Mouse (Mus musculus): Measurements from ENCODE around the gene Gtf3c6. TPM values are rescaled to one million over a fixed set of nuclear protein-coding genes. Genes with fewer than 3 reads are reported as not detected.

The Gtf3c6 gene
- polyA plus RNA-seq, 1 experiment, result 3.4 TPM

GRCm38 (mm10) chr10:40275991-40276390 is 18.1 kb upstream of the Gtf3c6 start:
- Histone ChIP-seq H3K4me1 (ENCODE audit: control insufficient read depth, insufficient read depth, insufficient read length) (no peaks in the 10 kb centered on the region), H3K36me3 (ENCODE audit: control insufficient read depth, insufficient read depth, low read length) (no peaks in the 10 kb centered on the region), H3K4me3 (ENCODE audit: extremely low read depth, insufficient read depth, insufficient read length) (no peak overlapping the region), H3K27ac (ENCODE audit: insufficient read depth, low read length) (no peak overlapping the region), H3K27me3 (ENCODE audit: control insufficient read depth, insufficient read depth, low read length) (no peaks in the 10 kb centered on the region)
- 17% methylated on average over 7 of the region's 7 CpGs for WGBS
- no peak for TF ChIP-seq POLR2A (IDR thresholded peaks at IDR 0.05; ENCODE audit: low read depth, low read length)
- TF ChIP-seq CTCF (IDR thresholded peaks at IDR 0.05; ENCODE audit: extremely low read depth, insufficient read depth, insufficient read length, insufficient replicate concordance), result no peak
- DNase-seq (ENCODE audit: low read depth in 1 of 2, low spot score in 2 of 2), result no peak

- H3K4me3 ChIP-seq (ENCODE audit: extremely low read depth, insufficient read depth, insufficient read length), result no peak overlapping the region
- TF ChIP-seq POLR2A (IDR thresholded peaks at IDR 0.05; ENCODE audit: low read depth, low read length) (no peak), CTCF (IDR thresholded peaks at IDR 0.05; ENCODE audit: extremely low read depth, insufficient read depth, insufficient read length, insufficient replicate concordance) (no peak)
- 81% methylated on average over 5 of the region's 5 CpGs for WGBS
- H3K36me3 ChIP-seq (ENCODE audit: control insufficient read depth, insufficient read depth, low read length), result no peaks in the 10 kb centered on the region
- H3K27ac ChIP-seq (ENCODE audit: insufficient read depth, low read length), result no peak overlapping the region
- no peaks in the 10 kb centered on the region for H3K4me1 ChIP-seq (ENCODE audit: control insufficient read depth, insufficient read depth, insufficient read length)
- H3K27me3 ChIP-seq (ENCODE audit: control insufficient read depth, insufficient read depth, low read length), result no peaks in the 10 kb centered on the region
- no peak for DNase-seq (ENCODE audit: low read depth in 1 of 2, low spot score in 2 of 2)
Observed at GRCm38 (mm10) chr10:40273938-40274337, 16.0 kb upstream of the Gtf3c6 start.

GRCm38 (mm10) chr10:40271216-40271615 is 13.3 kb upstream of the Gtf3c6 start:
- no peak overlapping the region for H3K27ac ChIP-seq (ENCODE audit: insufficient read depth, low read length)
- H3K36me3 ChIP-seq (ENCODE audit: control insufficient read depth, insufficient read depth, low read length), result no peaks in the 10 kb centered on the region
- DNase-seq (ENCODE audit: low read depth in 1 of 2, low spot score in 2 of 2), result no peak
- 94% methylated on average over 3 of the region's 3 CpGs for WGBS
- no peaks in the 10 kb centered on the region for H3K4me1 ChIP-seq (ENCODE audit: control insufficient read depth, insufficient read depth, insufficient read length)
- no peak overlapping the region for H3K4me3 ChIP-seq (ENCODE audit: extremely low read depth, insufficient read depth, insufficient read length)
- H3K27me3 ChIP-seq (ENCODE audit: control insufficient read depth, insufficient read depth, low read length), result no peaks in the 10 kb centered on the region
- TF ChIP-seq POLR2A (IDR thresholded peaks at IDR 0.05; ENCODE audit: low read depth, low read length), result no peak

- Histone ChIP-seq H3K4me3 (ENCODE audit: extremely low read depth, insufficient read depth, insufficient read length) (no peak overlapping the region), H3K27ac (ENCODE audit: insufficient read depth, low read length) (no peak overlapping the region), H3K4me1 (ENCODE audit: control insufficient read depth, insufficient read depth, insufficient read length) (no peaks in the 10 kb centered on the region), H3K27me3 (ENCODE audit: control insufficient read depth, insufficient read depth, low read length) (no peaks in the 10 kb centered on the region), H3K36me3 (ENCODE audit: control insufficient read depth, insufficient read depth, low read length) (no peaks in the 10 kb centered on the region)
- TF ChIP-seq POLR2A (IDR thresholded peaks at IDR 0.05; ENCODE audit: low read depth, low read length) (no peak), CTCF (IDR thresholded peaks at IDR 0.05; ENCODE audit: extremely low read depth, insufficient read depth, insufficient read length, insufficient replicate concordance) (no peak)
- WGBS, result 92% methylated on average over 3 of the region's 3 CpGs
- no peak for DNase-seq (ENCODE audit: low read depth in 1 of 2, low spot score in 2 of 2)
Observed at GRCm38 (mm10) chr10:40264920-40265319, 7.0 kb upstream of the Gtf3c6 start.

GRCm38 (mm10) chr10:40263691-40264090 is 5.8 kb upstream of the Gtf3c6 start:
- DNase-seq (ENCODE audit: low read depth in 1 of 2, low spot score in 2 of 2), result no peak
- TF ChIP-seq POLR2A (IDR thresholded peaks at IDR 0.05; ENCODE audit: low read depth, low read length), result no peak
- TF ChIP-seq CTCF (IDR thresholded peaks at IDR 0.05; ENCODE audit: extremely low read depth, insufficient read depth, insufficient read length, insufficient replicate concordance), result no peak
- Histone ChIP-seq H3K36me3 (ENCODE audit: control insufficient read depth, insufficient read depth, low read length) (no peaks in the 10 kb centered on the region), H3K27ac (ENCODE audit: insufficient read depth, low read length) (no peak overlapping the region), H3K4me1 (ENCODE audit: control insufficient read depth, insufficient read depth, insufficient read length) (no peaks in the 10 kb centered on the region), H3K4me3 (ENCODE audit: extremely low read depth, insufficient read depth, insufficient read length) (no peak overlapping the region), H3K27me3 (ENCODE audit: control insufficient read depth, insufficient read depth, low read length) (no peaks in the 10 kb centered on the region)
- 85% methylated on average over 4 of the region's 4 CpGs for WGBS

GRCm38 (mm10) chr10:40262200-40262599 is 4.3 kb upstream of the Gtf3c6 start:
- H3K4me1 ChIP-seq (ENCODE audit: control insufficient read depth, insufficient read depth, insufficient read length), result no peaks in the 10 kb centered on the region
- H3K27me3 ChIP-seq (ENCODE audit: control insufficient read depth, insufficient read depth, low read length), result no peaks in the 10 kb centered on the region
- H3K36me3 ChIP-seq (ENCODE audit: control insufficient read depth, insufficient read depth, low read length), result no peaks in the 10 kb centered on the region
- WGBS, result 92% methylated on average over 6 of the region's 6 CpGs
- DNase-seq (ENCODE audit: low read depth in 1 of 2, low spot score in 2 of 2), result no peak
- H3K27ac ChIP-seq (ENCODE audit: insufficient read depth, low read length), result no peak overlapping the region
- no peak for TF ChIP-seq CTCF (IDR thresholded peaks at IDR 0.05; ENCODE audit: extremely low read depth, insufficient read depth, insufficient read length, insufficient replicate concordance)
- TF ChIP-seq POLR2A (IDR thresholded peaks at IDR 0.05; ENCODE audit: low read depth, low read length), result no peak
- no peak overlapping the region for H3K4me3 ChIP-seq (ENCODE audit: extremely low read depth, insufficient read depth, insufficient read length)

GRCm38 (mm10) chr10:40260305-40260704 is 2.4 kb upstream of the Gtf3c6 start:
- Histone ChIP-seq H3K36me3 (ENCODE audit: control insufficient read depth, insufficient read depth, low read length) (no peaks in the 10 kb centered on the region), H3K4me1 (ENCODE audit: control insufficient read depth, insufficient read depth, insufficient read length) (no peaks in the 10 kb centered on the region), H3K27ac (ENCODE audit: insufficient read depth, low read length) (no peak overlapping the region), H3K27me3 (ENCODE audit: control insufficient read depth, insufficient read depth, low read length) (no peaks in the 10 kb centered on the region), H3K4me3 (ENCODE audit: extremely low read depth, insufficient read depth, insufficient read length) (no peak overlapping the region)
- no peak for DNase-seq (ENCODE audit: low read depth in 1 of 2, low spot score in 2 of 2)
- 86% methylated on average over 5 of the region's 5 CpGs for WGBS
- TF ChIP-seq POLR2A (IDR thresholded peaks at IDR 0.05; ENCODE audit: low read depth, low read length), result no peak

Measured in spleen, adult 2 months (tissue).